Mouse (Mus musculus) testis, adult 2 months (tissue): Measurements from ENCODE around the gene Zbtb38. TPM values are rescaled to one million over a fixed set of nuclear protein-coding genes. Genes with fewer than 3 reads are reported as not detected.

ENCODE experiments used
- H3K27ac ChIP-seq: fragments of 200-500 bp; 2 replicates; pipeline ENCODE4 v1.5.1; 2012; ENCODE audit warnings: low read depth, low read length; ENCODE audit not compliant: control insufficient read depth, insufficient read depth
- H3K27me3 ChIP-seq: fragments of 200-500 bp; 2 replicates; pipeline ENCODE4 v1.6.1; 2012; ENCODE audit warnings: mild to moderate bottlenecking, low read length, moderate library complexity; ENCODE audit not compliant: control insufficient read depth, insufficient read depth
- H3K36me3 ChIP-seq: fragments of 200-500 bp; 2 replicates; pipeline ENCODE4 v1.6.1; 2012; ENCODE audit warnings: mild to moderate bottlenecking, low read length; ENCODE audit not compliant: control insufficient read depth, insufficient read depth
- H3K4me1 ChIP-seq: fragments of 200-500 bp; 2 replicates; pipeline ENCODE4 v1.6.1; 2012; ENCODE audit warnings: low read length; ENCODE audit not compliant: control insufficient read depth, insufficient read depth
- H3K4me3 ChIP-seq: fragments of 200-500 bp; 2 replicates; pipeline ENCODE4 v1.5.1; 2012; ENCODE audit warnings: low read depth, mild to moderate bottlenecking, low read length, moderate library complexity, mixed read lengths; ENCODE audit not compliant: control insufficient read depth
- CTCF ChIP-seq: fragments of 200-500 bp; IDR thresholded peaks from 2 replicates; pipeline ENCODE4 v1.5.1; 2012; ENCODE audit warnings: low read depth, mild to moderate bottlenecking, inconsistent platforms, low read length, moderate library complexity; ENCODE audit not compliant: control insufficient read depth, insufficient read depth, insufficient replicate concordance
- POLR2A ChIP-seq: fragments of 200-500 bp; IDR thresholded peaks from 2 replicates; pipeline ENCODE4 v1.6.1; 2012; ENCODE audit warnings: low read depth, mild to moderate bottlenecking, inconsistent platforms, low read length, moderate library complexity; ENCODE audit not compliant: control insufficient read depth
- polyA plus RNA-seq: library from polyadenylated mRNA; depleted of rRNA; stranded (reverse); fragments of >200 nt; gene quantifications from 2 replicates; pipeline ENCODE4 v1.2.3, GENCODE M21; 2012; rRNA removed

The Zbtb38 gene
- polyA plus RNA-seq, 1 experiment: 2.4 TPM

GRCm38 (mm10) chr9:96636423-96637156 lies 116.0 kb downstream of the Zbtb38 start:
- no peaks in the 10 kb centered on the region for H3K36me3 ChIP-seq
- H3K4me3 ChIP-seq: no peak overlapping the region
- no peaks in the 10 kb centered on the region; the same call in none of the 2 replicates for H3K4me1 ChIP-seq
- TF ChIP-seq CTCF (no peak), POLR2A (no peak)
- no peaks in the 10 kb centered on the region for H3K27me3 ChIP-seq
- no peak overlapping the region for H3K27ac ChIP-seq

GRCm38 (mm10) chr9:96635899-96636298 lies 116.7 kb downstream of the Zbtb38 start:
- H3K4me1 ChIP-seq: no peaks in the 10 kb centered on the region; the same call in none of the 2 replicates
- H3K4me3 ChIP-seq: no peak overlapping the region
- no peak overlapping the region for H3K27ac ChIP-seq
- no peak for TF ChIP-seq POLR2A
- TF ChIP-seq CTCF: no peak
- H3K36me3 ChIP-seq: no peaks in the 10 kb centered on the region
- H3K27me3 ChIP-seq: no peaks in the 10 kb centered on the region

- no peaks in the 10 kb centered on the region for H3K36me3 ChIP-seq
These were observed 117.5 kb downstream of the Zbtb38 start for GRCm38 (mm10) chr9:96635176-96635575.

GRCm38 (mm10) chr9:96633771-96634170 lies 118.9 kb downstream of the Zbtb38 start:
- TF ChIP-seq POLR2A: no peak
- no peak for TF ChIP-seq CTCF
- H3K27ac ChIP-seq: no peak overlapping the region
- no peaks in the 10 kb centered on the region for H3K27me3 ChIP-seq
- no peak overlapping the region for H3K4me3 ChIP-seq
- H3K4me1 ChIP-seq: no peaks in the 10 kb centered on the region; the same call in 1 of the 2 replicates
- H3K36me3 ChIP-seq: no peaks in the 10 kb centered on the region

More at GRCm38 (mm10) chr9:96635176-96635575, 117.5 kb downstream of the Zbtb38 start:
- Histone ChIP-seq H3K27ac (no peak overlapping the region), H3K27me3 (no peaks in the 10 kb centered on the region), H3K4me3 (no peak overlapping the region), H3K4me1 (no peaks in the 10 kb centered on the region; the same call in none of the 2 replicates)
- TF ChIP-seq POLR2A (no peak), CTCF (no peak)

Other genes with a start within 250 kb of the Zbtb38 start
- gene Gm28729, start 227.6 kb downstream of the Zbtb38 start, polyA plus RNA-seq: 8.7 and 9.3 TPM in 2 replicates
- gene Rasa2, start 121.2 kb downstream of the Zbtb38 start, polyA plus RNA-seq: 1.8 TPM in 2 replicates
- 3.7 and 4.5 TPM in 2 replicates for gene Pxylp1, start 139.8 kb upstream of the Zbtb38 start, polyA plus RNA-seq